Mouse (Mus musculus) G1E-ER4 (cell line): ENCODE results near the gene Ntn5. TPM values are rescaled to one million over a fixed set of nuclear protein-coding genes. Genes with fewer than 3 reads are reported as not detected.

Experiments used
- GATA1 ChIP-seq: IDR thresholded peaks from one replicate; pipeline ENCODE4 v1.8.0; 2012; ENCODE audit warnings: low read length, inconsistent platforms
- polyA plus RNA-seq: library from polyadenylated mRNA; stranded (reverse); fragments of >175 nt; gene quantifications from 2 replicates; pipeline ENCODE4 v1.2.3, GENCODE M21; 2012

Ntn5 gene
- polyA plus RNA-seq, 1 experiment = 0.11 TPM

DNA sequence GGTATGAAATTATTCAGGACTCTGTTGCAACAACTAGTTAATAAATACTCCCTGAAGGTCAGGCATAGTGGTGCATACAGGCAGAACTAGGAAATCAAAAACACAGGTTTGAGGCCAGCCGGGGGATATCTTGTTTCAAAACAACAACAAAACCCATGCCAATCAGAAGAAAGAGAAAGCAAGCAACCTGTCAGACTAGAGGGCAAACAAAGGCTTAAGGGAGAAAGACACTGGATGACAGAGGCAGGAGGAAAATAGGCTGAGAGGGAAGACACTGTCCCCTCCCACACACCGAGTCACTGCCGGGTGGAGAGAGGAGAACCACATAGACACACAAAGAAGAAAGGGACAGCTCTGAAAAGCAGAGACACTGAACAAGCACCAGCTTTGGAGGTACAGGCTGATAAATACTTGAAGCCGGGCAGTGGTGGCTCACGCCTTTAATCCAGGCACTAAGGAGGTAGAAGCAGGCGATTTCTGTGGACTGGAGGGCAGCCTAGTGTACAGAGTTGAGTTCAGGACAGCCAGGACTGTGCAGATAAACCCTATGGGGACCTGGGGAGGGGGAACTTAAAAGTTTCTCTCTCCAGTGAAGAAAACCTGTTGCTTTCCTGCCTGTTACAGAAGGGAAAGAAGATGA, 30.2 kb downstream of the Ntn5 start:
- no peak for TF ChIP-seq GATA1

DNA sequence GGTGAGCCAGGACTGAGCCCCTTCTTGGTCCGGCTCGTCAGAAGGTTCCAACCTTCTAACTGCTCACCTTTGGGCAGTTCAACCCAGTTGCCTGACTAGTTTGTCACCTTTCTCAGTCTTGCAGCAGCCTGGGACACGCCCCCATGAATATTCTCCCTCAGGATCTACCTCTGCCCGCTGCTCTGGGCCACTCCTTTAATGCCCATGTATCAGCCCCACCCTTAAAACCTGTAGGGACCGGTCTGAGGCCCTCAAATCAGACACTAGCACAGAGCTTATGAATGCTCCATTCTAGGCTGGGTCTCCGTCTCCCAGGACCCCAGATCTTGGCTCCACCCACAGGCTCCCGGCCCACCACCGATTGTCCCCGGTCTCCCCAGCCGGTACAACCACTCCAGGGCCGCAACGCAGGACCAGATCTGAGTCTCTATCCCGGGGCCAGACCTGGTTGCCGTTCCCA, 30.8 kb downstream of the Ntn5 start:
- no peak for TF ChIP-seq GATA1

DNA sequence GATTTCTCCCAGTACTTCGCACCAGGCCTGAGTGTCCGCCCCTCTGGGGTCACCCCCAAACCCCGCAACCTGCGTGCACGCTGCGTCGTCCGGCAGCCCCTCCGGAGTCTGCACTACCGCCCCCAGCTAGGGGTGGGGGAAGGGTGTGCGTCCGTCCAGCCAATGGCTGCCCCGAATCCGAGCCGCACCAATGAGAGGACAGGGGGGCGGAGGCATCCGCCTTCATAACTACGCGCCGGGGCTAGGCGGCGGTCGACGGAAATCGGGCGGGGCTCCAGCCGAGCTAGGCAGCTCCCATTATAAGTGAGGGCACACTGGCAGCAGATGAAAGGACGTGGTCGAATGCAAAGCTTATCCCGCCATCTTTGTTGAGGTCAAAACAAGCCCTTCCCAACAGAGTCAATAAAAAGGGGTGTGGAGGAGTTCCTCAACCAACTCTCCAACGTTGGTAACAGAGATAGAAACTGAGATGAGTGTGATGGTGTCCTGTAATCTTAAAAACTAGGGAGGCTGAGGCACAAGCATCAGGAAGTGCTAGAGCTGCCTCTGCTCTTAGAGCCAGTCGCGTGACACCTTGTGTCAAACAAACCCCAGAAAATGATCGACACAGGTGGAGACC, 31.4 kb downstream of the Ntn5 start, which contains the start of gene Rpl18:
Rpl18 (plus strand) TSS at position 368 of the 619 bp plus-strand sequence.
- peak; percentile 28 for TF ChIP-seq GATA1

- no peak for TF ChIP-seq GATA1
Measured at GRCm38 (mm10) chr7:45715741-45716459, 32.1 kb downstream of the Ntn5 start.

DNA sequence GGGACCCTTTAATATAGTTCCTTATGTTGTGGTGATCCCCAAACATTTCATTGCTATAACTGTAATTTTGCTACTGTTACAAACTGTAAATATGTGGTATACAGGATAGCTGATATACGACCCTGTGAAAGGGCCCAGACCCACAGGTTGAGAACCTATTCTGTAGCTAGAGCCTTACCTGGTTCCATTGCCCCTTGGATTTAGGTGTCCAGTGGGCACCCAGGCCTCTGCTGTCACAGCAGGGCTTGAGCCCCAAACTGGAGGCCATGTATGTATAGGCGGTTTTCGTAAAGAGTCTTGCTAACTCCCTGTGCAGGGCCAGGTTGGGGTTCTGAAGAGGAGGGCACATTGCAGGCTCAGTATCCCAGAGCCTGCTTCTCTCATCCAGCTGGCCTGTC, 32.6 kb downstream of the Ntn5 start:
- TF ChIP-seq GATA1 = no peak

GRCm38 (mm10) chr7:45716952-45717917, 33.4 kb downstream of the Ntn5 start:
- no peak for TF ChIP-seq GATA1

- no peak for TF ChIP-seq GATA1
Measured at GRCm38 (mm10) chr7:45717918-45718297, 34.1 kb downstream of the Ntn5 start, which contains the start of gene Sphk2. Sphk2 (minus strand) TSS chr7:45718002.

DNA sequence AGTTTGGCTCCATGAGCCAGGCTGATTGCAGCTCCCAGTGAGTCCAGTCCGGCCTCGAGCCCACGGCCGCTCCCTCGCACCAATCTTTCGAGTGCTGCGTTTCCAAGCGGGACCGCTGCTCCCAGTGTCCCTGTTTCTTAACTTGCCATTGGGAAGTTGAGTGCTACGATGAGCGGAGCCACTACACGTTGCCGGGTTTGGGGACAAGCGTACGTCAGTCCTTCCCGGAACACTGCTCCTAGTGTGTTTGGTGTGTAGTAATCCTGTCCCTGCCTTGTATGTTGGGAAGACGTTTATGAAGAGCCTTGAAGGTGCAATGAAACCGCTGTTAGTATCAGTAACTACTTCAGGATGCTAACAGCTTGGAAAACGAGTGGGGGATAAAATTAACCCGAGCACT, 34.5 kb downstream of the Ntn5 start:
- TF ChIP-seq GATA1 = no peak

- TF ChIP-seq GATA1 = no peak
Measured at GRCm38 (mm10) chr7:45719180-45719579, 35.4 kb downstream of the Ntn5 start.

- no peak for TF ChIP-seq GATA1
Measured at GRCm38 (mm10) chr7:45719738-45720412, 36.1 kb downstream of the Ntn5 start.

DNA sequence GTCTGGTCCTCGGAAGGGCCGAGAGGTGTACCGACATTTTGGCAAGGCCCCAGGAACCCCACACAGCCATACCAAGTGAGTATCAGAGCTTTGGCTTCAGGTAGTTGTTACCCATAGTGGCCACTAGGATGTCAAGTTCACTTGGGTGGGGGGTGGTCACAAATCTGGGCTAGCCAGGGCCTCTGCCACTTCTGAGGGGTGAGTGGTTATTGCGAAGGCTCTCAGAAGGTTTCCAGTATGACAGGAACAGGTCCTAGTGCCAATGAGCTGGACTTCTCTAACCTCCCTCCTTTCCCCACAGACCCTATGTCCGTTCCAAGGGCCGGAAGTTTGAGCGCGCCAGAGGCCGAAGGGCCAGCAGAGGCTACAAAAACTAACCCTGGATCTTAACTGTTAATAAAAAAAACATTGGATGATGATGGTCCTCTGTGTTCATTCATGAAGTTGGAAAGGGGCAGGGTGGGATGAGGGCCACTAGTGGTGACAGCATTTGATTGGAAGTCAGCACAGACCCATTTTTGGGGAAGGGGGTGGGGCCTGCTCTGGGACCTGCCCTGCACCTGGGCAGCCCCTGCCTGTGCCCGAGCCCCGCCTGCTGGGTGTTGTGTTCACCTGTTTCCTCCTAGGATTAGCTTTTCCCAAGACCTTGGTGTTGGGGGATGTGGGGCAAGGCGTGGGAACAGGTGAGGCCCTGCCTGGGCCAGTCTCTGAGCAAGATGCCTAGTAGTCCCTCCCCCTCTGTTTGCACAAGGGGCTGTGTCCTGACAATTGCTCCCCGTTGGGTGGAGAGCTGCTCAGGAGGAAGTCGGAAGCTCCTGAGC, 36.8 kb downstream of the Ntn5 start, which contains the start of gene Fam83e:
Fam83e (plus strand) TSS at position 800 of the 821 bp plus-strand sequence.
- TF ChIP-seq GATA1 = no peak

DNA sequence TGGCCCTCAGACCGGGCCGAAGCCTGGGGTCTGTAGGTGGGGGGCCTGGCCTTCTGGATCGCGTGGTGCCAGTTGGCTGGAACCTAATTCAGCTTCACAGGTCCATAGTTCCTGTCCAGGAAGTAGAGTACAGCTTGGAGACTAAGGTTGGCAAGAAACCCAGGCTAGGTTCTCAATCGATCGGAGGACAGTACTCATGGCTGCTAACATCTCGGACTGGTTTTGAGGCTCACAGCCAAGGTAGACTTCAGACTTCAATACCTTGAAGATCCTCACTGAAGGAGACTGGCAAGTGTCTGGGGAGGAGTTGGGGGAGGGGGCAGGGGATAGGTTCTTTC, 37.4 kb downstream of the Ntn5 start:
- no peak for TF ChIP-seq GATA1

DNA sequence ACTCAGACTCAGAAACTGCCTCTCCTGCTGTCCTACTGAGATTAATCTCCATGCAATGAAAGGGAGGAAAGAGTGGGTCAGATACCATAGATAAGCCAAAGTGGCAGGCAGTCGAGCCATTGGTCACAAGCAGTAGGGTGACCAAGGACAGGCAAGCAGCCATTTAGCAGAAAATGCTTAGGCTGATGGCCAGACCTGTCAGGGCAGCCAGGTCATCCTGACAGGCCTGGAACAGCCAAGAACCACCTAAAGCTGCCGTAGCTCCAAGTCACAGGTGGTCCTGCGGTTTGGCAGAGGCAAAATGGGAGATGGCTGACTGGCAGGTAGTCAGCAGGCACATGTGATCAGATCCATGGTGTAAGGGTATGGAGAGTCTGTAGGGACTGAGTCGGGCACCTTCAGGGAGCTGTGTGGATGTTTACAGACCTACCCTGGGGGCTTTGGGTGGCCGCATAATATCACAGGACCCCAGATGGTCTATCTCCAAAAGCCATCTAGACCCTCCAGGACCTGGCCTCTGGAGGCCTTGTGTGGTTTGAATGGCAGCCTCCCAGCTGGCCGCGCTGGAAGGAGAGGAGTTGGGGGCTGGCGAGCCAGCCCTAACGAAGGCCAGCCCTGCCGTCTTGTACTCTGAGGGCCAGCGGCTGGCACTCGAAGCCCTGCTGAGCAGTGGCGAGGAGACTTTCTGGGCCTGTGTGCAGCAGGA, 38.0 kb downstream of the Ntn5 start:
- TF ChIP-seq GATA1 = no peak
